Mouse (Mus musculus) urinary bladder, postnatal 10 days (tissue): ENCODE measurements around the gene Tmigd1.
A peak's percentile ranks its signal among the peaks of the same experiment; 100 is the strongest.
"Not testable (repeated sequence)": the region's sequence is repeated elsewhere in the genome, so short reads cannot be mapped to it uniquely, and the experiment has no call there.

Experiments used
- DNase-seq: peaks from one replicate; pipeline ENCODE4 v3.0.0; 2022; ENCODE audit warnings: low spot score

Tmigd1 gene

GRCm38 (mm10) chr11:76898751-76899150 is 3.2 kb upstream of the Tmigd1 start:
- no peak for DNase-seq

GRCm38 (mm10) chr11:76899758-76900738 is 1.9 kb upstream of the Tmigd1 start:
- no peak for DNase-seq

- DNase-seq = no peak
Measured at GRCm38 (mm10) chr11:76904340-76904739, 2.4 kb downstream of the Tmigd1 start.

- DNase-seq = no peak
Measured at GRCm38 (mm10) chr11:76908651-76909050, 6.7 kb downstream of the Tmigd1 start.

- no peak for DNase-seq
Measured at GRCm38 (mm10) chr11:76911325-76912054, 9.5 kb downstream of the Tmigd1 start.

- DNase-seq = no peak
Measured at GRCm38 (mm10) chr11:76912055-76912395, 10.1 kb downstream of the Tmigd1 start.

- DNase-seq = no peak
Measured at GRCm38 (mm10) chr11:76914366-76914765, 12.4 kb downstream of the Tmigd1 start.

- DNase-seq = no peak
Measured at GRCm38 (mm10) chr11:76916539-76917229, 14.7 kb downstream of the Tmigd1 start.

- DNase-seq = no peak
Measured at GRCm38 (mm10) chr11:76917230-76917548, 15.2 kb downstream of the Tmigd1 start.

- no peak for DNase-seq
Measured at GRCm38 (mm10) chr11:76920607-76921006, 18.6 kb downstream of the Tmigd1 start.

- DNase-seq = no peak
Measured at GRCm38 (mm10) chr11:76924759-76925236, 22.8 kb downstream of the Tmigd1 start, which contains the start of gene Blmh. Gene Blmh (plus strand): TSS chr11:76924809.

GRCm38 (mm10) chr11:76928586-76928985 is 26.6 kb downstream of the Tmigd1 start:
- DNase-seq = not testable (repeated sequence)

GRCm38 (mm10) chr11:76933209-76933608 is 31.2 kb downstream of the Tmigd1 start:
- DNase-seq = no peak

- no peak for DNase-seq
Measured at GRCm38 (mm10) chr11:76936578-76936977, 34.6 kb downstream of the Tmigd1 start.

- no peak for DNase-seq
Measured at GRCm38 (mm10) chr11:76944839-76945238, 42.9 kb downstream of the Tmigd1 start.

GRCm38 (mm10) chr11:76945386-76946202 is 43.6 kb downstream of the Tmigd1 start:
- peak; percentile 87 for DNase-seq

- no peak for DNase-seq
Measured at GRCm38 (mm10) chr11:76946203-76946585, 44.2 kb downstream of the Tmigd1 start.

- DNase-seq = no peak
Measured at GRCm38 (mm10) chr11:76953536-76953935, 51.6 kb downstream of the Tmigd1 start.

GRCm38 (mm10) chr11:76965703-76966102 is 63.7 kb downstream of the Tmigd1 start:
- no peak for DNase-seq
